Mouse (Mus musculus): Measurements from ENCODE around the gene Serpina1e. TPM values are rescaled to one million over a fixed set of nuclear protein-coding genes. Genes with fewer than 3 reads are reported as not detected.

The Serpina1e gene
- polyA plus RNA-seq (2015; fragmentation: Nextera tagmentation; extraction: Ambion mirVana), result 25.6 and 27.7 TPM in 2 replicates

DNA sequence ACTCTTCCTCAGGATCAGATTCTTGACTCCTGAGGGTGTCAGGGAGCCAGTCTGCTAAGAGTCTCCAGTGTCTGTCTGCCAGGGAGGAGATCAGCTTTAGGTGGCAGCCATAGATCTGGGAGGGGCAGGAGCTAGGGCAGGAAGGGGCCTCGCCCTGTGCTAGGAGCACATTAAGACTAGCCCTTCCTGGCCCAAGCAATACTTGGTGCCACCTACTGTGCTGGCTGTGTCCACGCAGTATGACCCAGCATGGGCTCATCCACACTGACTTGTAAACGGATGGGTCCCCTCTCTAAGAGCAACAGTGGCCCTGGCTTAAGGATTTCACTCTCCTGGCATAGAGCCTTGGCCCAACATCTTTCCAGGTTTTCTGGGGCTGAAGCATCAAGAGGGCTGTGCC lies at the start of gene Serpina1e:
Gene Serpina1e (minus strand): TSS at position 178 of the 400 bp plus-strand sequence.
- H3K9me3 ChIP-seq, result no peaks in the 10 kb centered on the region
- ATAC-seq, result peak; percentile 62
- H3K36me3 ChIP-seq, result no peaks in the 10 kb centered on the region
- H3K9ac ChIP-seq, result no peak within 1 kb of the TSS
- WGBS, result 78% methylated on average over 3 of the region's 3 CpGs
- no peaks in the 10 kb centered on the region for H3K4me1 ChIP-seq (replicated peaks)
- H3K4me3 ChIP-seq (replicated peaks), result no peak within 1 kb of the TSS
- no peaks in the 10 kb centered on the region for H3K27me3 ChIP-seq (replicated peaks)
- no peak within 1 kb of the TSS for H3K27ac ChIP-seq
- H3K4me2 ChIP-seq (replicated peaks), result no peak within 1 kb of the TSS

DNA sequence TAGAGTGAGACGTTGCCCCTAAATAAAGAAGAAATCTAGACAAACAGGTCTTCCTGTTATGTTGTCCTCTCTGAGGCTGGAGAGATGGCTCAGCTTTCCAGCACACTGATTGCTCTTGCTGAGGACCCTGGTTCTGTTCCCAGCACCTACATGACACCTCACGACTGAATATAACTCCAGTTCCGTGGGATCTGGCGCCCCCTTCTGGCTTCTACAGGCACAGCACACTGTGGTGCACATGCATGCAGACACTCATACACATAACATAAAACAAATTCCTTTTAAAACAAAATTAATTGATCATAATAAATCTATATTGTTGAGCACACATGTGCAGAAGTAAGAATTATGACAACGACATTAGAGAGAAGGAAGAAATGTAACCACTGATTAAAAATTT lies 45.9 kb upstream of the Serpina1e start:
- whole genome bisulfite sequencing, result 83% methylated on average over 5 of the region's 5 CpGs
- no peak overlapping the region for H3K4me2 ChIP-seq (replicated peaks)
- H3K9ac ChIP-seq, result no peak overlapping the region

DNA sequence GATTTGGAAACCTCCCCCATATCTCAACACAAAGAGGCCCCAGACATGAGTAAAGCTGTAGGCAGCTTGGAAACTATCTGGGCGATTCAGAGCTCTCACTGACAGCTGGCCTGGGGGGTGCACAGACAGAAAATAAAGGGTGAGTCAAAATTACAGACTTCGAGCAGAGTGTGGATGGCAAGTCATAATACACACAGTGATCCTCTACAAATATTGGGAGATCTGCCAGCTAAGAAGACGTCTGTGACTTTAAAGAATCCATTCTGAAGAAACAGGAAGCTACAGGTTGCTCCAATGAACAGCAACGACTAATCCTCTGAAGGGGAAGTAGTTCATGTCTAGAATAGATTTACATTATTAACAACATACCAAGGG lies 44.5 kb upstream of the Serpina1e start:
- ATAC-seq, result no peak
- H3K9ac ChIP-seq, result no peak overlapping the region
- no peak overlapping the region for H3K27ac ChIP-seq
- no peaks in the 10 kb centered on the region for H3K36me3 ChIP-seq
- H3K4me2 ChIP-seq (replicated peaks), result no peak overlapping the region
- peaks cover 3% of the 10 kb centered on the region; the same call in 1 of the 2 replicates for H3K4me1 ChIP-seq (replicated peaks)
- 40% methylated on average over 4 of the region's 4 CpGs for WGBS
- H3K4me3 ChIP-seq (replicated peaks), result no peak overlapping the region
- 0 out of 2 replicates have a peak, but pooled peaks cover 3% of the 10 kb centered on the region for H3K9me3 ChIP-seq
- no peaks in the 10 kb centered on the region for H3K27me3 ChIP-seq (replicated peaks)

More for the DNA sequence above, 45.9 kb upstream of the Serpina1e start:
- no peak overlapping the region for H3K4me3 ChIP-seq (replicated peaks)
- H3K4me1 ChIP-seq (replicated peaks), result peaks cover 3% of the 10 kb centered on the region; the same call in 1 of the 2 replicates
- H3K27ac ChIP-seq, result no peak overlapping the region
- H3K9me3 ChIP-seq, result 0 out of 2 replicates have a peak, but pooled peaks cover 3% of the 10 kb centered on the region
- no peaks in the 10 kb centered on the region for H3K36me3 ChIP-seq
- ATAC-seq, result no peak
- H3K27me3 ChIP-seq (replicated peaks), result no peaks in the 10 kb centered on the region

DNA sequence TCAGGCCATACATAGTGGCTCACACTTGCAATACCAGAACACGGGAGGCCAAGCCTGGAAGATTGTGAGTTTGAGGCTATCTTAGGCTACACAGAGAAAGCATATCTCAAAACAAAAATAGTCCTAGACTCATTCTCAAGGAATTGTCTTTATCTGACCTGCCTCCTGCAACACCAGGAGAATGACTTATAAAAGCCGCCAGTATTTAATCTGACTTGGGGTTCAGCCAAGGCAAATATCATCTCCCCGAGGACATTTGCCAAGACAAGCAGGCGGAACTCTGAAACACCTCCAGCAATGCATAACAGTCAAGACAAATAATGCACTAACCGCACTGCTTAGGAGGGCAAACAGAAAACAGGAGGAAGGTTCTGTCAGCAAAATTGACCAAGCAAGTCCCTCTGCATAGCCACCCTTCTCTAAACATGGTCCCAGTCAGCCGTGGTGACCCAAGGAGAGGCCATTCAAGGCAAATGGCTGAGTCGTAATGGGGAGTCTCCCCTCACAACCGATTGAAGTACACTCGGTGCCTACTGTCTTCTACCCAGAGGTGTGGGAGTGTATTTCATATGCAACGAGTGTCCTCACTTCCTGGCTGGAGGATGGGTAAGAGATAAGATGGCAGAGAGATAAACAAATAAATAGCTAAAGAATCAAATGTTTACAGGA lies 43.9 kb upstream of the Serpina1e start:
- no peaks in the 10 kb centered on the region for H3K36me3 ChIP-seq
- peak; percentile 45; the same call in 1 of the 2 replicates for ATAC-seq
- no peak overlapping the region for H3K4me2 ChIP-seq (replicated peaks)

DNA sequence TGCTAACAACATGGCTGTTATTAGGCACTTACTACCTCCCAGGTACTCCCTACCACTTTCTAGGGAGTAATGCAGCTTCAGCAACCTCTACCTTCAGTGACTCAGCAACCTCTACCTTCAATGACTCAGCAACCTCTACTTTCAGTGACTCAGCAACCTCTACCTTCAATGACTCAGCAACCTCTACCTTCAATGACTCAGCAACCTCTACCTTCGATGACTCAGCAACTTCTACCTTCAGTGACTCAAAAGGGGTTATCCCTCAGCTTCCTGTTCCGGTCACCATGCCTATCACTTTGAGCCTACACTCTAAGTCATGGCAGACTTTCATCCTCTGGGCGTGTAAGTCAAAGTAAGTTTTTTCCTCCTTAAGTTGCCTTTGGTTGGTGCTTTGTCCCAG lies 41.8 kb upstream of the Serpina1e start:
- WGBS, result 90% methylated on average over 3 of the region's 3 CpGs
- Histone ChIP-seq H3K4me3 (replicated peaks) (no peak overlapping the region), H3K27ac (no peak overlapping the region), H3K4me2 (replicated peaks) (no peak overlapping the region), H3K9ac (no peak overlapping the region), H3K27me3 (replicated peaks) (no peaks in the 10 kb centered on the region), H3K4me1 (replicated peaks) (peaks cover 3% of the 10 kb centered on the region; the same call in 1 of the 2 replicates), H3K9me3 (0 out of 2 replicates have a peak, but pooled peaks cover 3% of the 10 kb centered on the region), H3K36me3 (no peaks in the 10 kb centered on the region)
- ATAC-seq, result no peak

More for the DNA sequence above, 43.9 kb upstream of the Serpina1e start:
- H3K9me3 ChIP-seq, result 0 out of 2 replicates have a peak, but pooled peaks cover 3% of the 10 kb centered on the region
- WGBS, result 48% methylated on average over 10 of the region's 10 CpGs
- peaks cover 3% of the 10 kb centered on the region; the same call in 1 of the 2 replicates for H3K4me1 ChIP-seq (replicated peaks)
- no peak overlapping the region for H3K27ac ChIP-seq
- no peak overlapping the region for H3K9ac ChIP-seq
- no peak overlapping the region for H3K4me3 ChIP-seq (replicated peaks)
- H3K27me3 ChIP-seq (replicated peaks), result no peaks in the 10 kb centered on the region

DNA sequence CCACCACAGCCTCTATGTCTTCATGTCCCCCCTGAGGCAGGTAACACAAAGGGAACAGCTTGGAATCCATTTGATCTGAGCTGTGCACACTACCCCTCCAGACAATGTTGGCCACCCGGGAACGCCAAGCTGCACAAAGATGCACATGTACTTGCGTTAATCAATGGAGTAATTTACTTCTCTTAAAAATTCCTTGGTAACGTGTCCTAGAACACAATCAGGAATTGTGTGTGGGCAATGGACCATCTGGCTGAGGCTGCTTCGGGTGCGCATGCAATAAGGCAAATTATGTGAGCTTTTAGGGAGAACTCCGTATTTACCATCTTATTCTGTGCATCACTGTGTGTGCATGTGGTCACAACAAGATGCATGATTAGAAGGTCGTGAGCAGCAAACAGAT lies 40.8 kb upstream of the Serpina1e start:
- Histone ChIP-seq H3K4me1 (replicated peaks) (peaks cover 3% of the 10 kb centered on the region; the same call in 1 of the 2 replicates), H3K36me3 (no peaks in the 10 kb centered on the region), H3K9me3 (0 out of 2 replicates have a peak, but pooled peaks cover 1% of the 10 kb centered on the region), H3K4me2 (replicated peaks) (no peak overlapping the region), H3K27me3 (replicated peaks) (no peaks in the 10 kb centered on the region), H3K27ac (no peak overlapping the region), H3K9ac (no peak overlapping the region), H3K4me3 (replicated peaks) (no peak overlapping the region)
- WGBS, result 84% methylated on average over 8 of the region's 8 CpGs
- no peak for ATAC-seq

DNA sequence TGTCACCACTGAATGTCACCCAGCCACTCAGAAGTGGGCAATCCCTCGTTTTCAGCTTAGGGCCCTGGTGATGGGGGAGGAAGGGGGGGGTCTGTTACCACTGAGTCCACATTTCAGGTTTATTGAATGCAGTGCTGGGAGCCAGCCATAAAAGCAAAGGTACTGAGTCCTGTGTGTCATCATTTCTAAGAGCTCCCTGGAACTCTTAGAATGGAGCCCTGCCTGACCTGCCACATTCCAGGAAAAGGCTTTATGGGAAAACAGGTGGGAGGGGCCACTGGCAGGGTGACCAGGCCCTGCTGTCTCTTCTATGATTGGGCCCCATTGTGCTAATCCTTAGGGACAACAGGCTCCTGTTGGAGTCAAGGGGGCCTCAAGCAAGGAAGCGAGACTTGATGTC lies 37.7 kb upstream of the Serpina1e start:
- H3K27ac ChIP-seq, result no peak overlapping the region
- no peaks in the 10 kb centered on the region for H3K4me1 ChIP-seq (replicated peaks)
- no peaks in the 10 kb centered on the region for H3K27me3 ChIP-seq (replicated peaks)
- no peak for ATAC-seq
- H3K4me2 ChIP-seq (replicated peaks), result no peak overlapping the region
- no peak overlapping the region for H3K9ac ChIP-seq
- H3K4me3 ChIP-seq (replicated peaks), result no peak overlapping the region
- H3K9me3 ChIP-seq, result no peaks in the 10 kb centered on the region
- H3K36me3 ChIP-seq, result no peaks in the 10 kb centered on the region
- WGBS, result 67% methylated on average over 2 of the region's 2 CpGs

DNA sequence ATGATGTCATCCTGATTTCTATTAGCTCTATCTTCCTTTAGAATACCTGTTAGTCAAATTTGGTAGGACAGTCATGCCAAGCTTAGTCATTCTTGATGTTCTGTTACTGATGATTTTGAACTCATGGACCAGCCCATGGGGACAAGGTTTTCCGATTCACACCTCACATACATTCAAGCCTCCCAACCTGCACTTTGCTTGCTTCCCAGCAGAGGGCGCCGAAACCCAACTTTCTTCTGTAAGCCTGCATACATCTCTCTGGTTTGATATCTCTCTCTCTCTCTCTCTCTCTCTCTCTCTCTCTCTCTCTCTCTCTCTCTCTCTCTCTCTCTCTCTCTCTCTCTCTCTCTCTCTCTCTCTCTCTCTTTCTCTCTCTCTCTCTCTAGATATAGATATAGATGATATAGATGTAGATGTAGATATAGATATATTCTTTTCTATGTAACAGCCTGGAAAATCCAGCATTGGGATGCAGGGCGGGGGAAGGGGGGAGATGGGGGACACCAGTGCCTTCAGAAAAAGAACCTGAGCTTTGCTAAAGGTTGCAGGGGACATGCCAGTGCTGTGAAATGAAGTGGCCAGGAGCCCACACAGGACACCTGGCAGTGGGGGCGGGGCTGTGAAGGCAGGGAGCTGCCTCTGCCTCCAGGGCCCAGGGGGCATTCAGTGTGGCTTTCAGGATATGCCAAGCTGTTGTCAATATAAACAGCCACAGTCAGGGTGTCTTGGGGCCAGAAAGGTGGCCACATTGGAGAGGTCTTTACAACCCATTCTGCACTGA lies 36.7 kb upstream of the Serpina1e start:
- Histone ChIP-seq H3K9me3 (no peaks in the 10 kb centered on the region), H3K27me3 (replicated peaks) (no peaks in the 10 kb centered on the region), H3K27ac (no peak overlapping the region), H3K4me1 (replicated peaks) (no peaks in the 10 kb centered on the region), H3K36me3 (no peaks in the 10 kb centered on the region), H3K9ac (no peak overlapping the region), H3K4me3 (replicated peaks) (no peak overlapping the region), H3K4me2 (replicated peaks) (no peak overlapping the region)
- WGBS, result 43% methylated on average over 5 of the region's 5 CpGs
- 0 out of 2 replicates have a peak, but pooled peaks have one; percentile 44 for ATAC-seq

DNA sequence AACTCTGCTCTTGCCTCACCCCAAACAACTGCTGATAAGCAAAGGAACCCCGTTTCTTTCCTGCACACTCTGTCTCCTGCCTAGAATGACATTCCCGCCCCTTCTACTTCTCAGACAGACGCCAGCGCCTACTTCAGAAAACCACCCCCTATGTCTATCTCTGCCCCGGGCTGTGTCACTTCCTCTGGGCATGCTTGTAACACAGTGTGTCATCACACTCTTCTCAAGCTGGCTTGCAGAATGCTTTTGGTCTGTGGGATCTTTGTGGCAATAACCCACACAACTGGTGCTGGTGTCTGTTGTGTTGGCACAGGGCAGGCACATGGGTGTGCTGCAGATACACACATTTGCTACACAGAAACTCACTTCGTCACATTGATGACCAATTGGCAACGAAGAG lies 34.2 kb upstream of the Serpina1e start:
- no peak for ATAC-seq
- H3K4me1 ChIP-seq (replicated peaks), result no peaks in the 10 kb centered on the region
- H3K4me2 ChIP-seq (replicated peaks), result no peak overlapping the region
- no peak overlapping the region for H3K4me3 ChIP-seq (replicated peaks)
- H3K9me3 ChIP-seq, result no peaks in the 10 kb centered on the region
- no peak overlapping the region for H3K9ac ChIP-seq
- no peak overlapping the region for H3K27ac ChIP-seq
- no peaks in the 10 kb centered on the region for H3K27me3 ChIP-seq (replicated peaks)
- H3K36me3 ChIP-seq, result no peaks in the 10 kb centered on the region
- WGBS, result 69% methylated on average over 7 of the region's 7 CpGs

DNA sequence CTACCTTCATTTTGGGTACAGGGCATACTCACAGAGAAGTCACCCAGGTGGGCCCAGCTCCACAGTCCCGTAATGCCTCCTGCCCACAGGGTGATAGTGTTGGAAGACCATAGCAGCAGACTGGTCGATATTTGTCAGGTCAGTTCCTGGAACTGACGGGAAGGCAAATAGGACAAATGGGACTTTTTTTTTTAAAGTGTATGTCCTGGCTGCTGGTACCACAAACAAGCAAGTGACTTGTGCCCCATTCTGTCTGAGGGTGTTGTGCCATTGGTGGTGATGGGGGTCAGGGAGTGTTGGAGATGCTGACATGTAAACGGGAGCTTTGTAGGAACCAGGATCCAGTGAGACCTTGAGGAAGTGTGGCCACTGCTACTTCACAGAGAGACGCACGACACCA lies 31.1 kb upstream of the Serpina1e start, which contains the start of gene Serpina11:
Gene Serpina11 (minus strand): TSS at position 101 of the 400 bp plus-strand sequence.
- Histone ChIP-seq H3K36me3 (no peaks in the 10 kb centered on the region), H3K27me3 (replicated peaks) (no peaks in the 10 kb centered on the region), H3K9me3 (no peaks in the 10 kb centered on the region), H3K4me3 (replicated peaks) (no peak within 1 kb of the TSS), H3K9ac (no peak within 1 kb of the TSS), H3K27ac (no peak within 1 kb of the TSS), H3K4me1 (replicated peaks) (no peaks in the 10 kb centered on the region), H3K4me2 (replicated peaks) (no peak within 1 kb of the TSS; the same call in 1 of the 2 replicates)
- WGBS, result 85% methylated on average over 6 of the region's 6 CpGs
- ATAC-seq, result no peak

DNA sequence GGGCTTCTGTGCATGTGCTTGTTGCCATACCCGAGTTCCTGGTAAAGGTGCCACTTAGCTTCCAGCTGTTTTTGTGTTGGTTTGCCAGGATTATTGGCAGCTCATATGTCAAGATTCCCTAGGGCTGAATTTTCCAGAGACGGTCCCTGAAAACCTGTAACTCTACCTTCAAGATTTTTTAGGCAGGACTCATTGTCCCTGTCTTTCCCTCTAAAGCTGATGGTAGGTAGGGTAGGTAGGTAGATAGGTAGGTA lies 30.7 kb upstream of the Serpina1e start:
- Histone ChIP-seq H3K4me3 (replicated peaks) (no peak overlapping the region), H3K9ac (no peak overlapping the region), H3K4me2 (replicated peaks) (no peak overlapping the region), H3K36me3 (no peaks in the 10 kb centered on the region), H3K9me3 (no peaks in the 10 kb centered on the region), H3K4me1 (replicated peaks) (no peaks in the 10 kb centered on the region), H3K27ac (no peak overlapping the region), H3K27me3 (replicated peaks) (no peaks in the 10 kb centered on the region)
- WGBS, result 52% methylated on average over 2 of the region's 2 CpGs
- ATAC-seq, result no peak

DNA sequence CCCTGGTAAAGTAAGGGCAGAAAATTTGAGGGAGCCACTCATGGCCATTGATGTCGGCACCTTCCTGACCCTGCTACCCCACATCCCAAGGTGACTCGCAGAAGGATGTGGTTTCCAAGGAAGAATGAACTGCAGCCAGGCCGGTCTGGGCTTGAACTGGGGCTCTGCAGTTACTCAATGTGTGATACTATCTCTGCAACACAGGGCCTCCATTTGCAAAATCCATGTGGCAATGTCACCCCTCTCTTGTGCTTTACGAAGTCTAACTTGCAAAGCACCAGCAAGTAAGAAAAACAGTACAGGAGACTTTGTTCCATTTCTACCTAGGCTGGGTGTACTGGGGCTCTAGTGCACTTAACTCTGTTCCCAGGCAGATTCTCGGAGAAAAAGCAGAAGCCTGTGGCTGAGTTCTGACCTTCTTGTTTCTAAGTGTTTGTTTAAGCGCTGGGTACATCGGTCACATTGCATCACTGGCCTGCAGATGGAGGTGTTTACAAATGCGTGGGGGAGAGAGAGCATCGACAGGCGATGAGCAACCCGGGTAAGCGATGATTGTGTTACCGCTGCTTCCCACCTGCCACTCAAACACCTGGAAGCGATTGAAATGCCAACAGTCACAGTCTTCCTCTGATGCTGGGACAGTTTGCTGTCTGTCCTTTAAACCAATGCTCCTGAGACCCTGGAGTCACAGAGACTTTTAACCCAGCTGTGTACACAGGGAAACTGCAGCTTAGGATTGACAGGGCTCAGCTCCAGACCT lies 30.2 kb upstream of the Serpina1e start:
- Histone ChIP-seq H3K9ac (no peak overlapping the region), H3K4me2 (replicated peaks) (no peak overlapping the region; the same call in 1 of the 2 replicates), H3K36me3 (no peaks in the 10 kb centered on the region), H3K9me3 (no peaks in the 10 kb centered on the region), H3K27ac (no peak overlapping the region), H3K4me1 (replicated peaks) (no peaks in the 10 kb centered on the region), H3K4me3 (replicated peaks) (no peak overlapping the region), H3K27me3 (replicated peaks) (no peaks in the 10 kb centered on the region)
- WGBS, result 32% methylated on average over 14 of the region's 14 CpGs
- ATAC-seq, result peak; percentile 77

All from intestine, embryonic 15.5 days (tissue).